Mouse (Mus musculus) spleen, postnatal 14 days (tissue): Measurements from ENCODE around the gene Nfkbia.

ENCODE experiments used
- DNase-seq, 2 experiments: peaks; one replicate each; pipeline ENCODE4 v3.0.0; 2021 to 2022; ENCODE audit warnings: low spot score in 2 of 2

The Nfkbia gene

GRCm38 (mm10) chr12:55490722-55491449, 1.6 kb downstream of the Nfkbia start:
- DNase-seq: no peak

GRCm38 (mm10) chr12:55489986-55490721, 2.3 kb downstream of the Nfkbia start:
- DNase-seq: no peak

- no peak for DNase-seq
These were observed 3.6 kb downstream of the Nfkbia start for GRCm38 (mm10) chr12:55488661-55489447.

- DNase-seq: no peak
These were observed 4.4 kb downstream of the Nfkbia start for GRCm38 (mm10) chr12:55487843-55488660.

- DNase-seq: no peak
These were observed 5.3 kb downstream of the Nfkbia start for GRCm38 (mm10) chr12:55486923-55487674.

GRCm38 (mm10) chr12:55484800-55485199, 7.6 kb downstream of the Nfkbia start:
- no peak for DNase-seq

GRCm38 (mm10) chr12:55484079-55484774, 8.2 kb downstream of the Nfkbia start:
- DNase-seq: no peak

- no peak for DNase-seq
These were observed 8.9 kb downstream of the Nfkbia start for GRCm38 (mm10) chr12:55483591-55483990.

- no peak for DNase-seq
These were observed 9.7 kb downstream of the Nfkbia start for GRCm38 (mm10) chr12:55482732-55483131.

- no peak for DNase-seq
These were observed 10.7 kb downstream of the Nfkbia start for GRCm38 (mm10) chr12:55481739-55482138.

- DNase-seq: no peak
These were observed 11.8 kb downstream of the Nfkbia start for GRCm38 (mm10) chr12:55480471-55481153.

GRCm38 (mm10) chr12:55478901-55479300, 13.5 kb downstream of the Nfkbia start:
- DNase-seq: no peak

- DNase-seq: no peak
These were observed 18.3 kb downstream of the Nfkbia start for GRCm38 (mm10) chr12:55474209-55474583.

GRCm38 (mm10) chr12:55473250-55474208, 18.9 kb downstream of the Nfkbia start:
- no peak for DNase-seq

GRCm38 (mm10) chr12:55471344-55471743, 21.1 kb downstream of the Nfkbia start:
- no peak for DNase-seq

- DNase-seq: no peak
These were observed 22.0 kb downstream of the Nfkbia start for GRCm38 (mm10) chr12:55470442-55470841.

- DNase-seq: no peak
These were observed 24.9 kb downstream of the Nfkbia start for GRCm38 (mm10) chr12:55467331-55468180.
